Mouse (Mus musculus) hindbrain, embryonic 16.5 days (tissue): Measurements from ENCODE around the gene Zmym4. TPM values are rescaled to one million over a fixed set of nuclear protein-coding genes. Genes with fewer than 3 reads are reported as not detected.
"Not testable (repeated sequence)": the region's sequence is repeated elsewhere in the genome, so short reads cannot be mapped to it uniquely, and the experiment has no call there.

Experiments used
- ATAC-seq: fragments of 200-750 bp; cut with Nextera tagmentation; 2 replicates; pipeline ENCODE4 v1.8.0; 2017; ENCODE audit warnings: moderate TSS enrichment, moderate library complexity
- H3K27ac ChIP-seq: fragments of 300-500 bp; sonication (generic); 2 replicates; pipeline ENCODE4 v1.5.1; 2014; ENCODE audit warnings: low read depth, mild to moderate bottlenecking, control low read depth, low read length, moderate library complexity
- H3K27me3 ChIP-seq: fragments of 300-500 bp; sonication (generic); replicated peaks from 2 replicates; pipeline ENCODE4 v1.6.1; 2014; ENCODE audit warnings: low read length; ENCODE audit not compliant: control insufficient read depth, insufficient read depth
- H3K36me3 ChIP-seq: fragments of 300-500 bp; sonication (generic); 2 replicates; pipeline ENCODE4 v1.6.1; 2014; ENCODE audit warnings: mild to moderate bottlenecking, low read length, moderate library complexity, mixed read lengths; ENCODE audit not compliant: control insufficient read depth, insufficient read depth
- H3K4me1 ChIP-seq: fragments of 300-500 bp; sonication (generic); 2 replicates; pipeline ENCODE4 v1.6.1; 2014; ENCODE audit warnings: low read depth, low read length; ENCODE audit not compliant: control insufficient read depth, insufficient read depth
- H3K4me2 ChIP-seq: fragments of 300-500 bp; sonication (generic); 2 replicates; pipeline ENCODE4 v1.6.1; 2014; ENCODE audit warnings: mild to moderate bottlenecking, low read length, control low read depth, moderate library complexity
- H3K4me3 ChIP-seq: fragments of 300-500 bp; sonication (generic); 2 replicates; pipeline ENCODE4 v1.5.1; 2014; ENCODE audit warnings: mild to moderate bottlenecking, low read length, control low read depth, moderate library complexity
- H3K9ac ChIP-seq: fragments of 300-500 bp; sonication (generic); 2 replicates; pipeline ENCODE4 v1.6.1; 2014; ENCODE audit warnings: low read depth, mild to moderate bottlenecking, control low read depth, low read length, moderate library complexity
- H3K9me3 ChIP-seq: fragments of 300-500 bp; sonication (generic); 2 replicates; pipeline ENCODE4 v1.6.1; 2014; ENCODE audit warnings: mild to moderate bottlenecking, low read length, moderate library complexity; ENCODE audit not compliant: control insufficient read depth
- WGBS: fragments of 180-500 bp; shearing (Covaris S2); extraction: QIAGEN DNeasy Blood & Tissue Kit; methylation state at CpG from one replicate; pipeline ENCODE4 v1.1.7; 2014; 5-methylcytosine and 5-hydroxymethylcytosine counted together
- polyA plus RNA-seq: library from polyadenylated mRNA; unstranded; fragments of >200 nt; fragmentation: Nextera tagmentation; extraction: Ambion mirVana; gene quantifications from 2 replicates; pipeline ENCODE4 v1.2.1, GENCODE M21; 2015

Gene Zmym4
- polyA plus RNA-seq, 1 experiment from 2014 or later = 23.2 TPM

DNA sequence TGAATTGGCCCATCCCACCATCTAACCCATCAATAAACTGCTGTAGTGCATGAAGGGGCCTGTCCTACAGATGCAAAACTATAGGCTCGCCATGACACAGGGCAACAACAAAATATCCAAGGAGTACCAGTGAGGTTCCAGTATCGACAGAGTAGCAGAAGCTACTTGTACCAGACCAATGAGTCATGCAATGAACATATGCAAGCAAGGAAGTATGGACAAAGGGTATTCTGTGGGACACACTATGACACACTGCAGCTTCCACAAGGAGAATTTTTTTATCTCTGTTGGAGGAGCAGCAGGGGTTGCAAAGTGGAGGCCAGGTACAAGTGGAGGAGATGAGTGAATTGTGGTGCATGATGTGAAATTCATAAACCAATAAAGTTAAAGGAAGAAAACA is 9.7 kb downstream of the Zmym4 start:
- Histone ChIP-seq H3K27ac (no peak overlapping the region), H3K9ac (no peak overlapping the region), H3K4me3 (no peak overlapping the region), H3K4me1 (peaks cover 4% of the 10 kb centered on the region), H3K9me3 (no peaks in the 10 kb centered on the region), H3K27me3 (no peaks in the 10 kb centered on the region), H3K4me2 (no peak overlapping the region), H3K36me3 (no peaks in the 10 kb centered on the region)
- no peak for ATAC-seq
- 95% methylated on average over 2 of the region's 2 CpGs for WGBS

GRCm38 (mm10) chr4:126957434-126957833 is 10.5 kb downstream of the Zmym4 start:
- no peak overlapping the region for H3K9ac ChIP-seq
- WGBS = 93% methylated on average over 3 of the region's 3 CpGs
- no peaks in the 10 kb centered on the region for H3K36me3 ChIP-seq
- H3K27me3 ChIP-seq = no peaks in the 10 kb centered on the region
- H3K4me1 ChIP-seq = peaks cover 4% of the 10 kb centered on the region
- no peak overlapping the region for H3K4me3 ChIP-seq
- ATAC-seq = no peak
- H3K9me3 ChIP-seq = no peaks in the 10 kb centered on the region
- no peak overlapping the region for H3K27ac ChIP-seq
- no peak overlapping the region for H3K4me2 ChIP-seq

GRCm38 (mm10) chr4:126950801-126951200 is 17.1 kb downstream of the Zmym4 start:
- H3K27ac ChIP-seq, H3K4me3 ChIP-seq, H3K27me3 ChIP-seq, H3K36me3 ChIP-seq, H3K4me2 ChIP-seq, ATAC-seq, H3K9ac ChIP-seq, H3K9me3 ChIP-seq, H3K4me1 ChIP-seq: not testable (repeated sequence)
- 88% methylated on average over 4 of the region's 4 CpGs for WGBS

DNA sequence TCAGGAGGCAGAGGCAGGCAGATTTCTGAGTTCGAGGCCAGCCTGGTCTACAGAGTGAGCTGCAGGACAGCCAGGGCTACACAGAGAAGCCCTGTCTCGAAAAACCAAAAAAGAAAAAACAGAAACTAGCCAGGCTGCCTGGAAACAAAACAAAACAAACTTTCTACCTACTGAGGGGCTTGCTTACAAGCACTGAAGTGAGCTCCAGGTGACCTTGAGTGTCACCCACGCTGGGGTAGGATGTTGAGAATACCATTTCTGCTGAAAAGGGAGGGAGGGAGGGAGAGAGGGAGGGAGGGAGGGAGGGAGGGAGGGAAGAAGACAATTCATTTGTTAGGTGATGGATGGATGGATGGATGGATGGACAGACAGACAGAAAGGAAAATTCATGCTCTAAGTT is 24.5 kb downstream of the Zmym4 start:
- ATAC-seq = no peak
- Histone ChIP-seq H3K36me3 (0 out of 2 replicates have a peak, but pooled peaks cover 3% of the 10 kb centered on the region), H3K9me3 (no peaks in the 10 kb centered on the region), H3K4me1 (no peaks in the 10 kb centered on the region), H3K4me2 (no peak overlapping the region), H3K4me3 (no peak overlapping the region), H3K9ac (no peak overlapping the region), H3K27ac (no peak overlapping the region), H3K27me3 (no peaks in the 10 kb centered on the region)
- 95% methylated on average over 3 of the region's 3 CpGs for WGBS

GRCm38 (mm10) chr4:126942846-126943245 is 25.1 kb downstream of the Zmym4 start:
- ATAC-seq = no peak
- Histone ChIP-seq H3K4me3 (no peak overlapping the region), H3K4me1 (no peaks in the 10 kb centered on the region), H3K9ac (no peak overlapping the region), H3K27me3 (no peaks in the 10 kb centered on the region), H3K27ac (no peak overlapping the region), H3K4me2 (no peak overlapping the region), H3K9me3 (no peaks in the 10 kb centered on the region), H3K36me3 (0 out of 2 replicates have a peak, but pooled peaks cover 3% of the 10 kb centered on the region)
- 95% methylated on average over 3 of the region's 3 CpGs for WGBS

- H3K27me3 ChIP-seq = no peaks in the 10 kb centered on the region
- H3K9ac ChIP-seq = no peak overlapping the region
- no peak for ATAC-seq
- no peaks in the 10 kb centered on the region for H3K9me3 ChIP-seq
- WGBS = 84% methylated on average over 1 of the region's 1 CpGs
- no peak overlapping the region for H3K27ac ChIP-seq
- no peak overlapping the region for H3K4me3 ChIP-seq
- H3K36me3 ChIP-seq = peaks cover 4% of the 10 kb centered on the region; the same call in 1 of the 2 replicates
- no peaks in the 10 kb centered on the region for H3K4me1 ChIP-seq
- H3K4me2 ChIP-seq = no peak overlapping the region
These were observed 40.2 kb downstream of the Zmym4 start for GRCm38 (mm10) chr4:126927701-126928100.

DNA sequence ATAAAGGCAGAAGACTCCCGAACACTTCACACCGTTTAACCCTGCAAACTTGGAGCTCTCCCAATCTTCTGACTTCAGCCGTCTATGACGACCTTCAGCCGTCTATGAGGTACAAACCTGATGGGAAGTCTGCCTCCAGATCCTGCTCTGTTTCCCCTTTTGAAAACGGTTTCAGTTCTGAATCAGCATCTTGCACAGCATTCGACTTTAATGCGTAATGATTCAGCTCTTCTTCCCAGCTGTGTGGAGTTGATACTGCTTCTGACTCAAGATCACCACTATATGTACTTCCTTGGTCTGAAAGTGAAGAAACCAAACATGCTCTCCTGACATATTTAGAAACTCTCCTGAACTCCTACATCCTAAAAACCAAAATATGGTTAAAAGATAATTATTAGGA is 78.1 kb downstream of the Zmym4 start:
- peaks cover 40% of the 10 kb centered on the region for H3K36me3 ChIP-seq
- H3K4me3 ChIP-seq = no peak overlapping the region
- H3K4me1 ChIP-seq = no peaks in the 10 kb centered on the region
- no peaks in the 10 kb centered on the region for H3K27me3 ChIP-seq
- H3K27ac ChIP-seq = no peak overlapping the region
- ATAC-seq = no peak
- H3K9ac ChIP-seq = no peak overlapping the region
- H3K4me2 ChIP-seq = no peak overlapping the region
- WGBS = 96% methylated on average over 8 of the region's 8 CpGs
- no peaks in the 10 kb centered on the region for H3K9me3 ChIP-seq

DNA sequence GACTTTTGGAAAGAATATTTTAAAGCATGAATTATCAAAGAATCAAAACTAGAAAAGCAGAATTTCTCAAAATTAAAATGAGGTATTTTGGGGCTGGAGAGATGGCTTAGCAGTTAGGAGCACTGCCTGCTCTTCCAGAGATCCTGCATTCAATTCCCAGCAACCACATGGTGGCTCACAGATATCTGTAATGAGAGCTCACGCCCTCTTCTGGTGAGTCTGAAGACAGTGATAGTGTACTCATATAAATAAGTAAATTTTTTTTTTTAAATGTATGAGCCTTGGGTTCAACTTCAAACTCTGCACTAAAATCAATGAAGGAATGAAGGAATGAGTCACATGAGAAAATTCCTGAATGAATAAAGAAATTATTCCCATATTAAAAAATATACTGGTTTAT is 82.0 kb downstream of the Zmym4 start:
- H3K27ac ChIP-seq = no peak overlapping the region
- ATAC-seq = no peak
- H3K27me3 ChIP-seq = no peaks in the 10 kb centered on the region
- peaks cover 33% of the 10 kb centered on the region for H3K36me3 ChIP-seq
- H3K9me3 ChIP-seq = no peaks in the 10 kb centered on the region
- WGBS = 62% methylated on average over 1 of the region's 1 CpGs
- H3K4me3 ChIP-seq = no peak overlapping the region
- no peaks in the 10 kb centered on the region for H3K4me1 ChIP-seq
- no peak overlapping the region for H3K4me2 ChIP-seq
- no peak overlapping the region for H3K9ac ChIP-seq

DNA sequence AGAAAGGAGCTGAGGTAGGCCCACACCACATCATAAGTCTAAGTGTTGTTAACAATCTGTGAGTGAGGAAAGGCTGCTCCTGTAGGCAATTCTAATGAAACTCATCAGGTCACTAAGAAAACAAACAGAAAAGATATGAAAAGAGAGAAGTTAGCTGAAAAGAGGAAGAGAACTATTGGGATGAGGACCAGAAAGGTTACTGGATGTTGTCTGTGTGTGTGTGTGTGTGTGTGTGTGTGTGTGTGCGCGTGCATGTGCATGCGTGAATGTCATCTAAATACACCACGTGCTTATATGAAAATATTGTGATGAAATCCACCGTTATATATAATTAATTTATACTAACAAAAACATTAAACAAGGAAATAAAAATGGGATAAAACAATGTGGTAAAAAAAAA is 84.3 kb downstream of the Zmym4 start:
- Histone ChIP-seq H3K27ac (no peak overlapping the region), H3K4me3 (no peak overlapping the region), H3K36me3 (peaks cover 28% of the 10 kb centered on the region), H3K9ac (no peak overlapping the region), H3K4me1 (no peaks in the 10 kb centered on the region), H3K4me2 (no peak overlapping the region), H3K9me3 (no peaks in the 10 kb centered on the region), H3K27me3 (no peaks in the 10 kb centered on the region)
- WGBS = 97% methylated on average over 5 of the region's 5 CpGs
- no peak for ATAC-seq
